Mouse (Mus musculus) right cerebral cortex, postnatal 14 days (tissue): ENCODE results near the gene Trib2.

Source experiments
- DNase-seq: peaks from one replicate; pipeline ENCODE4 v3.0.0; 2022

The Trib2 gene

GRCm38 (mm10) chr12:15816740-15817178 lies at the start of gene Trib2:
TSS of gene Trib2 (minus strand) at chr12:15816922.
- peak; percentile 89 for DNase-seq

DNA sequence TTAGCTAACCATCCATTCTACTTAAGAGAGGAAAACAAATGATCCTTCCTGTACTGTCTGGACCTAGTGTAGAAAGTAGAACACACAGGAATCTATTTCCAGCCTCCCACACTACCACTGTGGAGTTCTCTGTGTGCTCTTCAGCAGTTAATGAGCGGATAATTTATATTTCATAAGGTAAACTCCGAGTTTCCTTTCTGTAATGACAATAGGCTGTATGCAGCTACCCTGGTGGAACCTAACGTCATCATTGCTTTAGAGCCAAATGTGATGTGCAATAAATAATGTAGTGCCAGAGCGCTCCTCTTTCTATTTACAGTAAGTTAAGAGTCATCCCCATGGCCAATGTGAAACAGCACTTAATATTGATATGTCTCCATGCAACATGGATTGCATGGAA lies 41.3 kb upstream of the Trib2 start:
- no peak for DNase-seq

- DNase-seq, result no peak
Observed at GRCm38 (mm10) chr12:15855891-15856290, 39.2 kb upstream of the Trib2 start.

- no peak for DNase-seq
Observed at GRCm38 (mm10) chr12:15852781-15853180, 36.1 kb upstream of the Trib2 start.

- no peak for DNase-seq
Observed at GRCm38 (mm10) chr12:15852031-15852430, 35.3 kb upstream of the Trib2 start.

DNA sequence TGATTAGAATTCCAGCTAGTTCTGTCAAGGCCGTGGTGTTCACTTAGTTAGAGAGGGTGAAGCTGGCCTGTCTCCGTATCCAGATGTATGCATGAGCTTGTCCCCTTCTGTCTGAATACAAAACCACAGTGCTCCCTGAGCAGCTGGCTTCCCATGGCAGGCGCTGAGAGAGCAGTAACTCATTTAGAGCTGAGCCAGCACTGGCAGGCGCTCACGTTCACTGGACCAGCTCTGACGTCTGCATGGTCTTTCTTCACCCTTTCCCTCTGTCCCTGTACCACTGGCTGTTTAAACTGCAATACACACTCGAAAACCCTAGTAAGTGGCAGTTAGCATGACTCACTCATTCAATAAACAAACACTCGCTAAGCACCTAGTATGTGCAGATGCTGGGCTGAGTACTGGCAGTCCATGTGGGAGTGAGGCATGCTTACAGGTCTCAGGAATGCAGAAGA lies 33.7 kb upstream of the Trib2 start:
- DNase-seq, result no peak

- no peak for DNase-seq
Observed at GRCm38 (mm10) chr12:15849861-15850294, 33.2 kb upstream of the Trib2 start.

DNA sequence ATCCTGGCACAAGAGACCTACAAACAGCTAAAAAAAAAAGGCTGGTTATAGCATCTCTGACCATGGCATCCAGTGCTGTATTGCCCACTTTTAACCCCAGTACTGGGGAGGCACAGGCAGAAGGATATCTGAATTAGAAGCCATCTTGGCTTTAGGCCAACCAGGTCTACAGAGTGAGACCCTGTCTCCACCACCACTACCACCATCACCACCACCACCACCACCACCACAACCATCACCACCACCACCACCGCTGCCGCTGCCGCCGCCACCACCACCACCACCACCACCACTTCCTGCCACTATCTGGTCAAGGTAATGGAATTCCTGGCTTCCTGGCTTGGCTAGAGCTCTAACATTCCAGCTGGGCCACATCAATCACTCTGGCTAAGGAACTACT lies 31.7 kb upstream of the Trib2 start:
- DNase-seq, result no peak

GRCm38 (mm10) chr12:15844701-15845100 lies 28.0 kb upstream of the Trib2 start:
- DNase-seq, result no peak

DNA sequence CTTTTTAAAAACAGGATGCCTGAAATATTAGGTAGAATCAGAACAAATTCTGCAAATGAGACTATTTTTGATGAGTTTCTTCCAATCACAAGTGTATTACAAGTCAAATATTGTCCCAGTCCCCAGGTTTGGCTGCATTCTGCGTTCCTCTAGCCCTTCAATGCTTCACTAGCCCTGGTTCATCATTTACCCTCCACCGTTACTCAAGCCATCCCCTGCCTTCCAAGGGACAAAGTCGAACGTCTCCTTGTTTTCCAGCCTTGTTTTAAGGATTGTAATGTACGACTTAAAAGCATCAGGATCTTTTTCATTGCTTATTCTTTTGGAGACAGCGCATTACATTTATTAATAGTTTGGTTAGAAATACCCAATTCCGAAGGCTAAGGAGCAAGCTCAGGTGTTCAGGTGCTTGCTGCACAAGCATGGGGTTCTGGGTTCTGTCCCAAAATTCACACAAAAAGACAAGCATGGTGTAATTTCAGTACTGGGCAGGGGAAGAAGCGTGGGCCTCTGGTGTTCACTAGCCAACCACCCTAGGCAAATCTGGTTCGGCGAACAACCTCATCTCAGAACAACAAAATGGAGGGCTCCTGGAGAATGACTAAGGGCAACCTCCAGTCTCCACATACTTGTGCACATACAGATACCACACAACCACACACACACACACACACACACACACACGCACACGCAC lies 24.3 kb upstream of the Trib2 start:
- DNase-seq, result no peak

GRCm38 (mm10) chr12:15838201-15838600 lies 21.5 kb upstream of the Trib2 start:
- DNase-seq, result no peak

- DNase-seq, result no peak
Observed at GRCm38 (mm10) chr12:15837566-15837965, 20.8 kb upstream of the Trib2 start.

DNA sequence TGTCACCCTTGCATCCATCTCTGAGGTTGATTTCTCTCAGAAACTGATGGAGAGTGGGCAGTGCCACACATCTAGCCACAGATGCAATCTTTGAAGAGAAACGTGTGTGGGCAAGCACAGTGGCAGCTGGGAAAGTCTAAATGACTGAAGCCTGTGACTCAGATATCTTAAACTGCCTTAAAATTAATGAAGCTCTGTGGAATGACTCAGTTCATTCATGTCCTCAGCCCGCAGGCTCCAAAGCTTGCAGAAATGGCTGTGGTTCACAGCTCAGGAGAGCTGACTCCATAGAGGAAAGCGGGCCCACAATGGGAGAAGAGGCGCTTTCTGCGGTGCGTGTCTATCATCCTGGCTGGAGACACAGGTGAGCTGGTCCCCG lies 15.9 kb upstream of the Trib2 start:
- peak; percentile 22 for DNase-seq

DNA sequence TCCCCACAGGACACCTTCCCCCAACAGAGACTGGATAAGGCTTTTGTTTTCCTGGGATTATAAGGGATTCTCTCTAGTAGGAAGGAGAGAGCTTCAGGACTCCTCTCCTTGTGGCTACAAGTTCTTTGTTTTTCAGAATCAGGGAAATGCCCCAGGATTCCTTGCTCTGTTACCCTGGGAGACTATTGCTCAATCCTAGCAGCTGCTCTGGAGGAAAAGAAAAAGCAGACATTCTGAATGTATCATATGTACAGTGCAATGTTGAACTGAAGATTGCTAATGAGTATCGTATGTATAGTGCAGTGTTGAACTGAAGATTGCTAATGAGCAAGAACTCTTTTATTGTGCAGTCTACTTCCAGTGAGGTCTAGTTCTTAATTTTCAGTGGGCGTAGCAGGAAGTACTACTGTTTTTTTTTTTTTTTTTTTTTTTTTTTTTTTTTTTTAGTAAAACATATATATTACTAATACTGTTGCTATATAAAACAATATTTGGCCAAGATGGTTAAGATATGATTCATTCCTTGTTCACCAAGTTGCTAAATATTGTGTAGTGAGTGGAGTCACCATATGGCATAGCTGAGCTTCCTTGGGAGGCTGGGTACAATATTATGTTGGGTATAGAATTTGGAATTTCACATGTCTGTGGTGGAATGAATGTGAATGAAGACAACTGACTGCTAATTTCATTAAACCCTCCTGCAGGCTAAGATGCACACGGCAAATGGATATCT lies 15.4 kb upstream of the Trib2 start:
- no peak for DNase-seq

GRCm38 (mm10) chr12:15830750-15831149 lies 14.0 kb upstream of the Trib2 start:
- no peak for DNase-seq

DNA sequence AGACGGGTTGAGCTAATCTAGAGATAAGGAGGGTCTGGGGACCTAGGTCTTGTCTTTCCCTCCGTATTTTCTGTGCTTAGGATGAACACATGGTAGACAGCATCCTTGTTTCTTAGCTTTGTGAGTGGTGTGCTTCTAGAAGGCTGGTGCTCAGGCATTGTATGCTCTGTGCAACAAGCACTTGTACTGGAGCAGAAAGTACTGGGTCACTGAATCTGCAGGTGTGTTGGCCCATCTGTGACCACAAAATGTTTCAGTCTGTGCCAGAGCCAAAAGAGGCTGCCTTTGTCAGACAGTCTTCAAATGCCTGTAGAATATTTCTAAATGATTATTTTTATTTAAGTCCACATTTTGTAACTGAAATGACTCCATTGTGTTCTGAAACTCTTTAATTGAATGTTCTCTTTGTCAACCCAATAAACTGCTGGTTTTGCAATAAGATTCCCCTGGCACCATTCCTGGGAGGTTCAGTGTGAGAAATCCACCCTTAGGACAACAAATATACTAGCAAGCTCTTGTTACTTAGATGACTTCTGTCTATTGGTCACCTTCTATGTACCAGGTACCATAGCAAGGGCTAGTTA lies 12.2 kb upstream of the Trib2 start:
- no peak for DNase-seq

DNA sequence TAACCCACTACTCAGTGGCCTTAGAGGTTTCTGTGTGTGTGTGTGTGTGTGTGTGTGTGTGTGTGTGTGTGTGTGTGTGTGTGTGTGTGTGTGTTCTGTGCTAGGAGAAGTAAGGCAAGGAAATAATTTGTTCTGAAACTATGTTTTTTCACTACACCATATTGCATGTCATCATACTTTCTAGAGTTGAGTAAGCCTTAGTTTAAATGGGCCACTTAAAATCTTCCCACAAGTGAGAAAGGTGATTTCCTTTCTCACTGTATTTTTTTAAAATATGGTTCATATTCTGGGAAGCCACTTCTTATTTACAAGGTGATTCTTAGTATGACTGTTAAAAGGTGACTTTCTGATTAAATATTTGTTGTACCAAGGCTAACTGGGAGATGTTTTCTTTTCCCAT lies 4.3 kb upstream of the Trib2 start:
- no peak for DNase-seq

- DNase-seq, result no peak
Observed at GRCm38 (mm10) chr12:15817365-15817764, 643 bp upstream of the Trib2 start.

GRCm38 (mm10) chr12:15816254-15816605 lies 492 bp downstream of the Trib2 start:
- DNase-seq, result peak; percentile 39

DNA sequence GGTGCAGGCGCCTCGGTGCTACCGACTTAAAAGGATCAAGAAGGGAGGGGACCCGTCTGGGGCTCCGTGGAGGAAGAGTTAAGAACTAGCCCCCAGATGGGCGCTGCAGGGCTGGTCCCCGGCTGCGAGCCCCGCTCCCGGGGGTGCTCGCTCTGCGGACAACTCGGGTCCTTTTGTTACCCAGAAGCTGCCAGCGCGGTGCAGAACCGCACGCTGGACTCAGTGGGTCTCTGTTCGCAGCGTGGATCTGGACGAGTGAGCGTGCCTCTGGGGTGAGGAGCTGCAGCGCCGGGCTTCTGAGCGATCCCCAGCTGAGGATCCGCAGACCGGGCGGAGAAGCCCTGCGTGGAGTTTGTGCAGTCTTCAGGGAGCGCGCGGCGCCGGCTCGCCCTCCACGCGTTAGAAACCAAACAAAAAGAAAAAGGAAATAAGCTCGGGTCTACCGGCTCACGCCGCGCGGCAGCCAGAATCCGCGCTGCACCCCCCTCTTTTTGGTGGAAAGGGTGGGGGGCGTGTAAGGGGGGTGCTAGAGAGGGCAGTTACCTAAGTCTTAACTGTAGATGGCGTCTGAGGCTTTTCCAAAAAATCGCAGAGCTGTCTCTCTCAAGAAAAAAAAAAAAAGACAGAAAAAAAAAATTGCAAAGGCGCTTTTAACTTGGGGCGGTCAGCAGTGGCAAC lies 1.0 kb downstream of the Trib2 start:
- peak; percentile 62 for DNase-seq

GRCm38 (mm10) chr12:15815170-15815575 lies 1.5 kb downstream of the Trib2 start:
- DNase-seq, result peak; percentile 49

DNA sequence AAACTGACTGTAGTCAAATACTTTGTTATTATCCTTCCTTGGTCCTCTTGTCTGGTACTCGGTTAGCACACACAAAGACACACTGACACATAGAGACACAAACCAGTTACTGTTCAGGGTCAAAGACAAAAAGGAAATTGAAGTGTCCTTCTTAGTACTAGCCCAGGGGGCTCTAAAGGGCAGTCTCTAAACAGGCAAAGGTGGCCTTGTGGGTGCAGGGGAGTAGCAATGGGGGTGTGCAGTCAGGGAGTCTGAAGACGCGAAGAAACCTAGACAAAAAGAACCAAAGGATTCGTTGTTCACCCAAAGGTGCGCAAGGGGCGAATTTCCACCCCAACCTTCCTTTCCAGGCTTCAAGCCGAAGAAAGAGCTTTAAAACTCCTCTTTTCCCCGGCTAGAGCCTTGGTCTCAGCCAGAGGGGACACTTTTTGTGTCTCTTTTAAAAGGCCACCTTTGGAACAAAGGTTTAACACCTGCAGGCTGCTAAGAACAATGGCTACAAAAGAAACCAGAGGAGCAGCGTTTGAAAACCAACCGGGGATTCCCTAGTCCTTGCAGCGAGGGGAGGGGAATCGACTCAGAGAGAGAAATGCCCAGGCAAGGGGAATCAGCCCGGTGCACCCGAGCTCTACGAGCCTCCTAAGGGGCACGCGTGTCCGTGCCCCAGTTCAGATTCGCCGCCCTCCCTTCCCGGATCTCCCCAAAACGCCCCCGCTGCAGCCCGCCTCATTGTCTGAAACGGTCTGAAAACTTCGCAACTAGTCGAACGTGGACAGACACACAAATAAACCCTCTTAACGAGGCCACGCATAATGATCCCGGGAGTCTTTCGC lies 2.3 kb downstream of the Trib2 start:
- peak; percentile 29 for DNase-seq

- no peak for DNase-seq
Observed at GRCm38 (mm10) chr12:15813819-15814165, 2.9 kb downstream of the Trib2 start.
